Mouse (Mus musculus): ENCODE measurements around the gene Irak2.

DNA sequence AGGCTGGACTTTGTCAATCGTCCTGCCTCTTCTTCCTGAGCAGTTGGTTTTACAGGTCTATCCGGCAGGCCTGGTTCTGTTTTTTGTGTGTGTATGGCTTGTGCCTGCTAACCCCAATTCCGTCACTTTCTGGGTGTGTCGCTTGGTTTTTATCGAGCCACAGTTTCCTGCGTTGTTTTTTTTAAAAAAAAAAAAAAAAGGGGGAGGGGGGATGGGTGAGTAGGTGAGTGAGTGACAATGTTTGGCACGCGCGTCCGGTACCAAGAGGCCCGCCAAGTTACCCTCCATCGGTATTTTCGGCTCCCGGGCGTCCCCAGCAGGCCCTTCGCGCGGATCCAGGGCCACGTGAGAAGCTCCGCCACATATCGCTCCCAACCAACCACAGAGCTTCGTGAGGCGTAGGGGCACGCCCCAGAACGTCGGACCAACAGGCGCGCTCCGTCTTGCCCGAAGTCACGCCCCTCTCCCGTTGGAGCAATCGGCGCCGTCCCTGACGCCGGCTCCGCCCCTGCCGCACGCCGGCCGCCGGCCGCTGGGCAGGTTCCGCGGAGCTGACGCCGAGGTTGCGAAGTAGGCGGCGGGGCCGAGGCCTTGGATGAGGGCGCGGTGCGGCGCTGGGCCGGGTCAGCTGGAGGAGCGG lies 58.4 kb downstream of the Irak2 start, which contains the start of gene Tatdn2:
- no peak for TF ChIP-seq CTCF (IDR thresholded peaks at IDR 0.05; ENCODE audit: control insufficient read depth, insufficient read depth, insufficient read length)
- no peak for TF ChIP-seq FOSL1 (IDR thresholded peaks at IDR 0.05; ENCODE audit: insufficient read depth, low read length, poor library complexity, severe bottlenecking)
- TF ChIP-seq CEBPB (IDR thresholded peaks at IDR 0.05; ENCODE audit: low read depth) = no peak
- TF ChIP-seq MYOG (IDR thresholded peaks at IDR 0.05; ENCODE audit: control insufficient read depth, extremely low read depth, insufficient read length) = no peak
- peak; percentile 74 for TF ChIP-seq USF1 (IDR thresholded peaks at IDR 0.05; ENCODE audit: low read depth)
- TF ChIP-seq MYOD1 (IDR thresholded peaks at IDR 0.05; ENCODE audit: control insufficient read depth, insufficient read length, low read depth) = no peak
- TF ChIP-seq MAX (IDR thresholded peaks at IDR 0.05) = peak; percentile 53

Data from C2C12 (cell line).